Mouse (Mus musculus) kidney, embryonic 15.5 days (tissue): Measurements from ENCODE around the gene Lingo1. TPM values are rescaled to one million over a fixed set of nuclear protein-coding genes. Genes with fewer than 3 reads are reported as not detected.

ENCODE experiments used
- ATAC-seq: fragments of 200-750 bp; cut with Nextera tagmentation; replicated peaks from 2 replicates; pipeline ENCODE4 v1.8.0; 2017; ENCODE audit warnings: moderate TSS enrichment; ENCODE audit not compliant: low FRiP score
- H3K27ac ChIP-seq: fragments of 300-500 bp; sonication (generic); 2 replicates; pipeline ENCODE4 v1.5.1; 2015; ENCODE audit warnings: mild to moderate bottlenecking, inconsistent platforms
- H3K27me3 ChIP-seq: fragments of 300-500 bp; sonication (generic); 2 replicates; pipeline ENCODE4 v1.6.1; 2015; ENCODE audit warnings: inconsistent platforms
- H3K36me3 ChIP-seq: fragments of 300-500 bp; sonication (generic); 2 replicates; pipeline ENCODE4 v1.6.1; 2015; ENCODE audit warnings: inconsistent platforms
- H3K4me1 ChIP-seq: fragments of 300-500 bp; sonication (generic); 2 replicates; pipeline ENCODE4 v1.6.1; 2015; ENCODE audit warnings: inconsistent platforms
- H3K4me2 ChIP-seq: fragments of 300-500 bp; sonication (generic); 2 replicates; pipeline ENCODE4 v1.6.1; 2015; ENCODE audit warnings: moderate library complexity, mild to moderate bottlenecking, inconsistent platforms
- H3K4me3 ChIP-seq: fragments of 300-500 bp; sonication (generic); replicated peaks from 2 replicates; pipeline ENCODE4 v1.5.1; 2015; ENCODE audit warnings: mild to moderate bottlenecking, inconsistent platforms
- H3K9ac ChIP-seq: fragments of 300-500 bp; sonication (generic); 2 replicates; pipeline ENCODE4 v1.6.1; 2015; ENCODE audit warnings: mild to moderate bottlenecking, inconsistent platforms
- H3K9me3 ChIP-seq: fragments of 300-500 bp; sonication (generic); replicated peaks from 2 replicates; pipeline ENCODE4 v1.6.1; 2016; ENCODE audit warnings: inconsistent platforms
- WGBS: fragments of 180-500 bp; shearing (Covaris S2); methylation state at CpG from one replicate; pipeline ENCODE4 v1.1.7; 2015; ENCODE audit warnings: mixed read lengths; 5-methylcytosine and 5-hydroxymethylcytosine counted together
- polyA plus RNA-seq: library from polyadenylated mRNA; unstranded; fragments of >200 nt; fragmentation: Nextera tagmentation; extraction: Ambion mirVana; gene quantifications from 2 replicates; pipeline ENCODE4 v1.2.1, GENCODE M21; 2015

Gene Lingo1
- polyA plus RNA-seq, 1 experiment from 2014 or later, result 4.5 TPM

DNA sequence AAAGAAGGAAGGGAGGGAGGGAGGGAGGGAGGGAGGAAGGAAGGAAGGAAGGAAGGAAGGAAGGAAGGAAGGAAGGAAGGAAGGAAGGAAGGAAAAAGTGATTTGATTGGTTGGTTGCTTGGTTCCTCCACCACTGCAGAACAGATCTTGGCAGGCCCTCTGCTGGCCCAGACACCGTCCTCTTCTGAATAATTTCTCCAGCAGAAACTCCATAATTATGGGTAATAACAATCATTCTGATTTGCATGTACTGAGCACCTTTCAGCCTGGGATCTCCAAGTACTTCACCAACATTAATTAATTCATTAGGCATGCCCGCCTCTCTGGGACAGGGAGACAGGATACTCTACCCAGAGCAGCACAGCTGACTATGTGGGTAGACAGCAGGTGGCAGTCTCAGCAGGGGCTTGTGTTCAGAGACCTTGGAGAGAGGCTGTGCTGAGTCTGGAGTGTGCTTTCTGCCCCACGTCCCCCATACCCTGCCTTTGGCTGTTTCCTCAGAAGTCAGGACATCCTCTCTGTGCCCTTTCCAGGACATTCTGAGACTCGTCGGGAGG is 57.0 kb downstream of the Lingo1 start:
- Histone ChIP-seq H3K36me3 (no peaks in the 10 kb centered on the region), H3K4me1 (no peaks in the 10 kb centered on the region), H3K27ac (no peak overlapping the region), H3K9me3 (no peaks in the 10 kb centered on the region), H3K27me3 (no peaks in the 10 kb centered on the region), H3K9ac (no peak overlapping the region), H3K4me3 (no peak overlapping the region), H3K4me2 (no peak overlapping the region)
- no peak for ATAC-seq
- 58% methylated on average over 5 of the region's 5 CpGs for WGBS

DNA sequence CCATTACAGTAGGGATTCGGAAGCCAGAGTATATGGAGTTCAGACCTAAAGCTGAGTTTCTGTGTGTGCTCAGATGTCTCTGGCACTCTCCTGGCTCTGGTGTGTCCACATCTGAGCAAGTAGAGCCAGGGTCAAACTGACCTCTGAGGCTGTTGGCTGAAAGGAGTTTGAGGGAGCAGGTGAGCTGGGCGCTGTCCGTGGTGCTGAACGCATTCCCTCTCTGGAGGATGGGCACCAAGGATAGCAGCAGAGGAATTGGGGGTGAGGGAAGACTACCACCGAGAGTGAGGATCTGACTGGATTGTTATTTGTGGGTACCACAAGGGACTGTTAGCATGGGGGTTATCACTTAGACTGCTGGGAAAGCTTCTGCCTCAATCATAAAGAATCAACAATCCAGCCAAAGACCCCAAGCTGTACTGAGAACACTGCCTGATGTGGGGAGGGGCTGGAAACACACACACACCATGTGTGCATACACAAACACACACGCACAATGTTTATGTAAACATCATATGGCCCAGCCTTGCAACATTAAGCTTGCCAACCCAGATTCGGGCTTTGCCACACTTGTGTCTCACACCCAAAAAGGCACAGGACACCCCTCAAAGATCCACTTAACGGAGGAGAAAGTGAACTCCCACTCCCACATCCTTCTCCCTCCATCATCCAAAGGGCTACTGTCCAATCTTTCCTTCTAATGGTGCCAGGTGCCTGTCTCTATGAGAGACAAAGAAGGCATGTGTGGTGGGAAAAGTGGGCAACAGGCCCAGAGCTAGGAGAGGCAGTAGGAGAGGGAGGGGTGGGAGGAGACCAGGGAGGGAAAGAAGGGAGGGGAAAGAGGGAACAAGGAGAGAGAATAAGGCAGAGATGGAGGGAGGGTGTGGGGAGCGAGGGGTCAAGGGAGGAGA is 57.8 kb downstream of the Lingo1 start:
- Histone ChIP-seq H3K4me3 (no peak overlapping the region), H3K27me3 (no peaks in the 10 kb centered on the region), H3K9me3 (no peaks in the 10 kb centered on the region), H3K9ac (no peak overlapping the region), H3K4me1 (no peaks in the 10 kb centered on the region), H3K27ac (no peak overlapping the region), H3K36me3 (no peaks in the 10 kb centered on the region), H3K4me2 (no peak overlapping the region)
- 41% methylated on average over 9 of the region's 9 CpGs for WGBS
- no peak for ATAC-seq

DNA sequence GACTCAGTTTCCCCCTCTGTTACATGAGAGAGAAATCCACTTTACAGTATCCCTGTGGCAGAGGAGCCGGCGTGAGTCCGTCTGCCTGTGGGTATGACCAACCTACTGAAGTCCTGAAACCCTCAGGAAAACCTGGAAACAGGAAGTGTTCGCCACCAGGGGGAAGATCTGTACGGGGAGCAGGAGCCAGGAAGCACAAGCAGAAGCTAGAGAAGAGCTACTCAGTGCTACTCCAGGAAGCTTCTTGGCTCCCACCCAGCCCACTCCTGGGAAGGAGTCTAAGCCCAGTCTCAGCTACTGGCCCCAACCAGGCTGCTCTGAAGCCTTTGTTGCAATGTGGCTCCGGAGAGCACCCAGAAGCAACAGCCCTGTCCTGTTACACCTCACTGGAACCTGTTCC is 61.9 kb downstream of the Lingo1 start:
- Histone ChIP-seq H3K36me3 (no peaks in the 10 kb centered on the region), H3K4me3 (no peak overlapping the region), H3K9me3 (no peaks in the 10 kb centered on the region), H3K27me3 (no peaks in the 10 kb centered on the region), H3K27ac (no peak overlapping the region), H3K4me2 (no peak overlapping the region), H3K9ac (no peak overlapping the region), H3K4me1 (0 out of 2 replicates have a peak, but pooled peaks cover 4% of the 10 kb centered on the region)
- no peak for ATAC-seq
- 68% methylated on average over 6 of the region's 6 CpGs for WGBS

DNA sequence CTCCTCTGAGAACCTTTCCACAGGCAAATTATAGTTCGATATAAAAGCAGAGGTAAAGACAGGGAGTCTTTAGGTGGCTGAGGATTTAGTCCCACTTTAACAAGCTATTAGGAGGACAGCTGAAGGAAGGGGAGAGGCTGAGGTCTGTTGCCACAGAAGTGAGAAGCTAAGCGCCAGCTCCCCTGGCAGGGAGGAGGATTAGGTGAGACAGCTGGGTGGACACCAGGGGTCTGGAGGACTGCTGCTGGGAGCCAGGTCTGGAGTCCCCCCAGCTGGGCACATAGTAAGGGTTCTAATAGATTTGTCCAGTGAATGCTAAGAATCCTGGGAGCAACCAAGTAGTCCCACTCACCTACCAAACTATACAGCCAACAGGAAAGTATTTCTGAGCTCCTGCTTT is 65.3 kb downstream of the Lingo1 start:
- no peak overlapping the region for H3K4me2 ChIP-seq
- 0 out of 2 replicates have a peak, but pooled peaks cover 3% of the 10 kb centered on the region for H3K27me3 ChIP-seq
- H3K9ac ChIP-seq, result no peak overlapping the region
- no peak overlapping the region for H3K4me3 ChIP-seq
- H3K9me3 ChIP-seq, result no peaks in the 10 kb centered on the region
- H3K27ac ChIP-seq, result no peak overlapping the region
- no peak for ATAC-seq
- H3K36me3 ChIP-seq, result no peaks in the 10 kb centered on the region
- H3K4me1 ChIP-seq, result 0 out of 2 replicates have a peak, but pooled peaks cover 7% of the 10 kb centered on the region
- 72% methylated on average over 2 of the region's 2 CpGs for WGBS

DNA sequence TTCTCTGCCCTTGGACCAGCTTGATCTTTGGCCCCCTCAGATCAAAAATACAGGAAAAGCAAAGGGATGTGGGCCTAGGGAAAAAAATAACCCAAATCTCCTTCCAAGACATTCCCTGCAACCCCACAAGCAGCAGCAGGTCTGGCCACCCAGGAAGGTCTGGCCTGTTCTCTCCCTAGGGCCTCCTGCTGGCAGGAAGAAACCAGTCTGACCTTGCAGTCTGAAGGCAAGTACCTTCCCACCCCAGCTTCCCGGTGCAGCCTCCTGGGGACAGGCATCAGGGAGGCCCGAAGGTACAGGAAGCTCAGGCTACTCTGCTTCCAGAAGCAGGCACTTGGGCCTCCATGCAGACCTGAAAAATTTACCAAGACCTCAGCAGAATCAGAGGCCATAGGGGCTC is 67.1 kb downstream of the Lingo1 start:
- 32% methylated on average over 2 of the region's 2 CpGs for WGBS
- Histone ChIP-seq H3K4me1 (0 out of 2 replicates have a peak, but pooled peaks cover 7% of the 10 kb centered on the region), H3K36me3 (no peaks in the 10 kb centered on the region), H3K4me3 (no peak overlapping the region), H3K9me3 (no peaks in the 10 kb centered on the region), H3K27ac (no peak overlapping the region), H3K27me3 (0 out of 2 replicates have a peak, but pooled peaks cover 3% of the 10 kb centered on the region), H3K4me2 (no peak overlapping the region), H3K9ac (no peak overlapping the region)
- ATAC-seq, result no peak

DNA sequence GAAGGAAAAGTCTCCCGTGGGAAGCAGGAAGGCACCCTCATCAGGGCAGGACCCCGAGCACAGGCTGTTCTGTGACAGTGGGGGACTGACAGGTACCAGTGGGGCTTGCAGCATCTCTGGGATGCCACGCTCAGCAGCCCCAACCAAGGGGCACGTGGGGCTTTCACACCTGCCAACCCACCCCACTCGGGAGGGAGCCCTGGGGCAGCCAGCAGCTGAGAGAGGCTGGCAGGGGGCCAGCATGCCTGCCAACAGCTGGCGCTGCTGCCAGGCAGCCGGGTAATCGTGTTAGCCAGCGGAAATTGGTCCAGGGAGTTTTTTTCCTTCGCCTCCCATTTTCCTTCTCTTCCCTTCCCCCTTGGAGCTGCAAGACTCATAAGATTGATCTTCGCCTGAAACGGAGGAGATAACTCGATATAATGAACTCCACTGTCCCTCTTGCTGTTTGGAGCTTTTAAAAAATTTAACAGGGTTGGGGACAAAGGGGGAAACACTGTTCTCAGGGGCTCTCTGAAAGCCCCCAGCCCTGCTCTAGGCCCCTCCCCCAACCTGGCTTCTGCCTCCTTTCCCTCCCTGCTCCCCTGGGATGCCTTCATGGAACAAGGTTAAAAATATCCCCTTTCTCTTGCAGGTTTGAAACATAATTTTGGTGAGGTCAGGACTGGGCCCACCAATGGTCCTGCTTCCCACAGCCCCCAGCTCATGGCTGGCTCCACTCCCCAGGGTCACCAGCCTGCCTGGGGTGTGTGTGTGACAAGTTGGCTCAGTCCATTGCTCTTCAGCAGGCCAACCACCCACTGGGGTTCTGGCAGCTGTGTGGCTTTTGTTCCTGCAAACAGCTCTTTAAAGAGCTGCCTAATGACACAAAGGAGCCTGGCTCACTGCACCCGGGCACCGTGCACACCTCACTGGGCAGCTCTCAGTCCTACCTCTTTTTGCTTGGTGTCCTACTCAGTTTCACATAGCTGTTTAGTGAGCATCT is 68.3 kb downstream of the Lingo1 start:
- Histone ChIP-seq H3K27me3 (0 out of 2 replicates have a peak, but pooled peaks cover 3% of the 10 kb centered on the region), H3K27ac (no peak overlapping the region), H3K9me3 (no peaks in the 10 kb centered on the region), H3K36me3 (no peaks in the 10 kb centered on the region), H3K4me3 (no peak overlapping the region), H3K4me1 (0 out of 2 replicates have a peak, but pooled peaks cover 7% of the 10 kb centered on the region), H3K9ac (no peak overlapping the region), H3K4me2 (no peak overlapping the region)
- WGBS, result 55% methylated on average over 15 of the region's 15 CpGs
- no peak for ATAC-seq

DNA sequence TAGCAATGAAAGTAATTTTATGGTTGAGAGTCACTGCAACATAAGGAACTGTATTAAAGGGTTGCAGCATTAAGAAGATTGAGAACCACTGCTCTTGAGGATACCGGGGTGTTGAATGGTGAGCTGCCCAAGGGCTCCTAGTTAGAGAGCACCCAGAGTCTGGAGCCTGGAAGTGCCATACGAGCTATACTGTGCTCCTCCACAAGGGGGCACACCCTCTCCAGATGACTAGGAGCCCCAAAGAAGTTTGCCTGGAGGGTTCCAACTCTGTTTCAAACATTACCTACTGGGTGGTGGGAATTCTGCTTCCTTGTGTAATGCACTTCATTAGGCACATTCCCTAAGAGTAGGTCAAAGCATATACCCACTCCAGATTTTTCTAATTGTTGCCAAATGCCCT is 70.5 kb downstream of the Lingo1 start:
- Histone ChIP-seq H3K36me3 (no peaks in the 10 kb centered on the region), H3K27ac (no peak overlapping the region), H3K4me2 (no peak overlapping the region), H3K4me1 (0 out of 2 replicates have a peak, but pooled peaks cover 7% of the 10 kb centered on the region), H3K4me3 (no peak overlapping the region), H3K9ac (no peak overlapping the region), H3K27me3 (0 out of 2 replicates have a peak, but pooled peaks cover 3% of the 10 kb centered on the region), H3K9me3 (no peaks in the 10 kb centered on the region)
- no peak for ATAC-seq
- WGBS, result 31% methylated on average over 2 of the region's 2 CpGs

DNA sequence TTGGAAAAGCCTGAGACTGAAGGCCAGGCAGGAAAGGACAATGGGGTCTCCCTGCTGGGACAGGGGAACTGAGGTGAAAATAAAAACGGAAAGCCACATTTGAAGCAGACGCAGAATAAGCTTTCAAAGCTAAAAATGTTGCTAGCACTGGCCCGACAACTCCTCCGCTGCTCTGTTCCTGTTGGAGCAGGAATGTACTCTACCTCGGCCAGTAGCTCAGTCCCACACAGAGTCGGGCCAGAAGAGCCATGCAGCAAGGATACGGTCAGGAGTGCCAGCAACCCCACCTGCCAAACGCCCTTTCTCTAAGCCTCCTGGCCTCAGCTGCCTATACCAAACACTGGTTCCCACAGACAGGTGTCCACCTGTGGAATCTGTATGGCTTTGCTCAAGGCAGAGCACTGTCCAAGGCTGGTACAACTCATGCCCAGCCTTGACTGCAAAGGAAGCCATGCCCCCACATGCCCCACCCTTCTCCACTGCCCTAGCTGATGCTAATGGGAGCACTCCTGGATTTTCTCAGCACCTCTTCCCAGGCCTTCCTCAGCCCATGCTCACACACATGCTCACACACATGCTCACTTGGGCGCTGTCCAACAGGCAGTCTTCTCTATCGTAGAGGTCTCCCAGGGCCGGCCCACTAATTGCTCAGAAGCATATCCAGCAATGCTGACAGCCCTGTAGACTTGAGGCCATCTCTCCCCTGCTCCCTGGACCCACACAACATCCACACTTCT is 74.0 kb downstream of the Lingo1 start:
- H3K4me3 ChIP-seq, result no peak overlapping the region
- 0 out of 2 replicates have a peak, but pooled peaks cover 3% of the 10 kb centered on the region for H3K27me3 ChIP-seq
- no peaks in the 10 kb centered on the region for H3K4me1 ChIP-seq
- no peak overlapping the region for H3K9ac ChIP-seq
- no peak overlapping the region for H3K4me2 ChIP-seq
- WGBS, result 74% methylated on average over 11 of the region's 11 CpGs
- no peaks in the 10 kb centered on the region for H3K9me3 ChIP-seq
- H3K36me3 ChIP-seq, result no peaks in the 10 kb centered on the region
- H3K27ac ChIP-seq, result no peak overlapping the region
- ATAC-seq, result no peak

DNA sequence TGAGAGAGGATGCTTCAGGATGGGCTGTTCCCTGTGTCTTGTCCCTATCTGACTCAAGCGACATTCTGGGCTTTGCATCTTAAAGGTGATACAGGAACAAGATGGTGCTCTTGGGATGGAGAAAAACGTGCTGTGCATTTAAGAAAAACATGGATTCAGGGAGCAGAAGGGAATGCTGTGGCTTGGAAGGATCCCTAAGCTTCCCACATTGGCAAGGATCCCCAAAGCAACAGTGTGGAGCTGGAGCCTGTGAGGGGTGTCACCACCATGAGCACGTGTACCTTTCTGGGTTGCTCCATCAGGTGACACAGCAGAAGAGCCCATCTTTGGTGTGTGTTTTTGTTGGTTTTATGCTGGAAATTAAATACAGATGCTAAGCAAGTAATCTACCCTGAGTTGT is 77.3 kb downstream of the Lingo1 start:
- Histone ChIP-seq H3K4me1 (no peaks in the 10 kb centered on the region), H3K4me3 (no peak overlapping the region), H3K9me3 (no peaks in the 10 kb centered on the region), H3K27ac (no peak overlapping the region), H3K4me2 (no peak overlapping the region), H3K9ac (no peak overlapping the region), H3K27me3 (no peaks in the 10 kb centered on the region), H3K36me3 (no peaks in the 10 kb centered on the region)
- 74% methylated on average over 3 of the region's 3 CpGs for WGBS
- no peak for ATAC-seq

DNA sequence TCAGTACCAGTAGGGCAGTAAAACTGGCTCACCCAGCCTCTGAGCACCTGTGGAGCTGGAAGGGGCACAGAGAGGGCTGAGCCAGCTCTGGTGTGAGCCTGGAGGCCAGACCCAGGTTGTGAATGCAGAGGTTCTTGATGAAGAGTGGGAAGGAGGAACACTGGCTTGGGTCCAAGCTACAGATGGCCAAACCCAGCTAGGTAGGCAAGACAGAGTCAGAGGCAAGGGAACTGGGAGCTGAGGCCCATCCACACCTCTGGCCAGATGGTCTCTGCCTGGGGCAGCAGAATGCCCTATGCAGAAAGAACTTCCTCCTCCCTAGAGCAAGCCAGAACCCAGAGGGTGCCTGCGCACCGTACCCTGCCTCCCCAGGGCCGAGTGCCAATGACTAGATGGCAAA is 79.7 kb downstream of the Lingo1 start:
- WGBS, result 90% methylated on average over 3 of the region's 3 CpGs
- H3K36me3 ChIP-seq, result no peaks in the 10 kb centered on the region
- H3K9me3 ChIP-seq, result no peaks in the 10 kb centered on the region
- no peak overlapping the region for H3K4me3 ChIP-seq
- peaks cover 3% of the 10 kb centered on the region; the same call in 1 of the 2 replicates for H3K4me1 ChIP-seq
- no peak overlapping the region for H3K4me2 ChIP-seq
- ATAC-seq, result no peak
- no peak overlapping the region for H3K27ac ChIP-seq
- H3K9ac ChIP-seq, result no peak overlapping the region
- no peaks in the 10 kb centered on the region for H3K27me3 ChIP-seq

DNA sequence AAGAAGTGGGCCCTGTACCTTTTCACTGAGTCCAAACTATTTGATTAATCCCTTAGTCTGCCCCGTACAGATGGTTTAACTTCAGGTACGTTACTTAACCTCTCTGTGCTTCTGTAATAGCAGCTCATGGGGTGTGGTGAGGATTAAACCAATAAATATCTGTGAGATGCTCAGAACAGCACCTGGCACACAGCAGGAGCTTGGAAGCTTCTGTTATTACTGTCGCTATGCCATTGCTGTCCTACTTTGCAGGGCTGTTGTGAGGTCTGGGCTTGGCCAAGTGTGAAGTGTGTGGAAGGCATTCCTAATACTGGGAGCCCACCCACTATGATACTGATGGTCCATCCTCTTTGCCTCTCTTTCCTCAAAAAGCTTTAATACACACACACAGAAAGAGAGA is 80.2 kb downstream of the Lingo1 start:
- H3K27me3 ChIP-seq, result no peaks in the 10 kb centered on the region
- no peaks in the 10 kb centered on the region for H3K9me3 ChIP-seq
- no peak overlapping the region for H3K27ac ChIP-seq
- H3K9ac ChIP-seq, result no peak overlapping the region
- H3K4me2 ChIP-seq, result no peak overlapping the region
- peaks cover 3% of the 10 kb centered on the region; the same call in 1 of the 2 replicates for H3K4me1 ChIP-seq
- WGBS, result 85% methylated on average over 3 of the region's 3 CpGs
- no peaks in the 10 kb centered on the region for H3K36me3 ChIP-seq
- H3K4me3 ChIP-seq, result no peak overlapping the region
- no peak for ATAC-seq
